8 mouse cellular contexts compared by ENCODE assay signal in the genomic region with DNA sequence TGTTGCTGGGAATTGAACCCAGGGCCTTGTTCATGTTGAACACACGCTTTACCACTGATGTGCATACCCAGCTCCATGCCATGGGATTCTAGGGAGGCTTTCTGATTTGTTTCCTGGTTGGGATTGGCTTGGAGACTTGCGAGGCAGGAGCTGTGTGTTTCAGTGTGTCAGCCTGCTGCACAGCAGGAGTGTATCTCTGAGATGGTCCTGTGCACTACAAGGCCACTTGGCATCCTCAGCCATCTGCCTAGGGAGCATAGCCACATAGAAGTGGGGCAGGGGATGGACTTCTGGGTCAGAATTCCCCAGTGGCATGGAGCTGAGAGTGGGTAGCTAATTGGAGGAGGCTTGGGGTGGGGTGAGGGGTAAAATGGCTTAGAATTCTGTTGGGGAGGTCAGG.
DNase-seq lines count a peak whose midpoint lies in the region; ATAC-seq and TF ChIP-seq lines count a peak whose summit lies in the region.

No protein-coding gene starts in this region.

- H3K9ac ChIP-seq in heart, embryonic 11.5 days (ENCODE audit: low read depth, low read length) = 0 out of 2 replicates have a peak overlapping the region, but pooled peaks have one; percentile 16
- peak overlapping the region; percentile 25; the same call in 1 of the 2 replicates for H3K9ac ChIP-seq in midbrain, embryonic 12.5 days (replicated peaks)
- H3K9ac ChIP-seq in midbrain, postnatal 0 days (replicated peaks; ENCODE audit: low read length, poor library complexity, severe bottlenecking) = no peak overlapping the region
- no peak overlapping the region for H3K9ac ChIP-seq in hindbrain, embryonic 14.5 days

- H3K27ac ChIP-seq in heart, embryonic 11.5 days (ENCODE audit: low read depth, low read length) = peak overlapping the region; percentile 90
- H3K27ac ChIP-seq in midbrain, embryonic 12.5 days (replicated peaks) = peak overlapping the region; percentile 72
- no peak overlapping the region for H3K27ac ChIP-seq in midbrain, postnatal 0 days (ENCODE audit: low read depth, low read length)
- peak overlapping the region; percentile 6; the same call in 1 of the 2 replicates for H3K27ac ChIP-seq in hindbrain, embryonic 14.5 days
- H3K27ac ChIP-seq in small intestine, adult 2 months (ENCODE audit: insufficient read depth, low read depth, low read length) = peak overlapping the region; percentile 30
- no peak overlapping the region for H3K27ac ChIP-seq in layer of hippocampus, adult 2 months

- no peaks in the 10 kb centered on the region for H3K9me3 ChIP-seq in heart, embryonic 11.5 days (replicated peaks; ENCODE audit: control insufficient read depth, low read length)
- no peaks in the 10 kb centered on the region for H3K9me3 ChIP-seq in midbrain, embryonic 12.5 days
- H3K9me3 ChIP-seq in midbrain, postnatal 0 days (ENCODE audit: low read length) = no peaks in the 10 kb centered on the region
- no peaks in the 10 kb centered on the region for H3K9me3 ChIP-seq in hindbrain, embryonic 14.5 days (ENCODE audit: control insufficient read depth, low read length)

- peak overlapping the region; percentile 20; the same call in 1 of the 2 replicates for H3K4me2 ChIP-seq in heart, embryonic 11.5 days
- H3K4me2 ChIP-seq in midbrain, embryonic 12.5 days (replicated peaks) = no peak overlapping the region
- H3K4me2 ChIP-seq in midbrain, postnatal 0 days (ENCODE audit: low read depth, low read length, poor library complexity, severe bottlenecking) = no peak overlapping the region
- H3K4me2 ChIP-seq in hindbrain, embryonic 14.5 days (replicated peaks) = no peak overlapping the region

- peaks cover 67% of the 10 kb centered on the region for H3K4me1 ChIP-seq in heart, embryonic 11.5 days (ENCODE audit: control insufficient read depth, insufficient read depth, low read length)
- H3K4me1 ChIP-seq in midbrain, embryonic 12.5 days = peaks cover 41% of the 10 kb centered on the region
- peaks cover 3% of the 10 kb centered on the region; the same call in 1 of the 2 replicates for H3K4me1 ChIP-seq in midbrain, postnatal 0 days (ENCODE audit: insufficient read depth, low read length)
- H3K4me1 ChIP-seq in hindbrain, embryonic 14.5 days (replicated peaks; ENCODE audit: control insufficient read depth, insufficient read depth, low read length) = peaks cover 25% of the 10 kb centered on the region; the same call in 1 of the 2 replicates
- H3K4me1 ChIP-seq in small intestine, adult 2 months (ENCODE audit: control insufficient read depth, insufficient read depth, insufficient read length, low read length) = peaks cover 8% of the 10 kb centered on the region; the same call in 1 of the 2 replicates

- 66% methylated on average over 2 of the region's 2 CpGs for WGBS in heart, embryonic 11.5 days (ENCODE audit: insufficient replicate concordance)
- 81% methylated on average over 2 of the region's 2 CpGs for WGBS in midbrain, embryonic 12.5 days
- WGBS in midbrain, postnatal 0 days = 78% methylated on average over 2 of the region's 2 CpGs
- WGBS in hindbrain, embryonic 14.5 days = 64% methylated on average over 2 of the region's 2 CpGs
- WGBS in small intestine, adult 2 months = 85% methylated on average over 2 of the region's 2 CpGs

- no peak overlapping the region for H3K4me3 ChIP-seq in heart, embryonic 11.5 days (ENCODE audit: low read depth, low read length)
- no peak overlapping the region for H3K4me3 ChIP-seq in midbrain, embryonic 12.5 days
- no peak overlapping the region for H3K4me3 ChIP-seq in midbrain, postnatal 0 days (ENCODE audit: low read depth, low read length)
- H3K4me3 ChIP-seq in hindbrain, embryonic 14.5 days (replicated peaks; ENCODE audit: low read length) = no peak overlapping the region
- no peak overlapping the region for H3K4me3 ChIP-seq in small intestine, adult 2 months (ENCODE audit: low read depth, low read length)
- H3K4me3 ChIP-seq in layer of hippocampus, adult 2 months = no peak overlapping the region

- no peak for ATAC-seq in heart, embryonic 11.5 days (replicated peaks; ENCODE audit: insufficient number of reproducible peaks, low FRiP score, low TSS enrichment)
- ATAC-seq in midbrain, embryonic 12.5 days (ENCODE audit: low FRiP score, low read depth) = no peak
- ATAC-seq in midbrain, postnatal 0 days (ENCODE audit: low FRiP score) = no peak
- ATAC-seq in hindbrain, embryonic 14.5 days (ENCODE audit: low FRiP score) = no peak

- H3K36me3 ChIP-seq in heart, embryonic 11.5 days (ENCODE audit: control insufficient read depth, insufficient read depth, low read length) = no peaks in the 10 kb centered on the region
- no peaks in the 10 kb centered on the region for H3K36me3 ChIP-seq in midbrain, embryonic 12.5 days
- no peaks in the 10 kb centered on the region for H3K36me3 ChIP-seq in midbrain, postnatal 0 days (ENCODE audit: insufficient read depth, low read length)
- H3K36me3 ChIP-seq in hindbrain, embryonic 14.5 days (replicated peaks; ENCODE audit: control insufficient read depth, insufficient read depth) = no peaks in the 10 kb centered on the region
- no peaks in the 10 kb centered on the region for H3K36me3 ChIP-seq in small intestine, adult 2 months (ENCODE audit: control insufficient read depth, insufficient read depth, low read length)

- no peak for TF ChIP-seq POLR2A in small intestine, adult 2 months (IDR thresholded peaks at IDR 0.05; ENCODE audit: low read depth, low read length)

- DNase-seq in heart, adult 8-10 months (ENCODE audit: low spot score) = no peak
- DNase-seq in midbrain, postnatal 0 days (ENCODE audit: low spot score) = no peak
- no peak for DNase-seq in hindbrain, embryonic 14.5 days (ENCODE audit: low spot score)
- no peak for DNase-seq in layer of hippocampus, adult 2 months (ENCODE audit: low spot score in 2 of 2)
- DNase-seq in embryo, embryonic 11 days = no peak

- H3K27me3 ChIP-seq in heart, embryonic 11.5 days (ENCODE audit: control insufficient read depth, insufficient read depth, low read length) = no peaks in the 10 kb centered on the region
- no peaks in the 10 kb centered on the region for H3K27me3 ChIP-seq in midbrain, embryonic 12.5 days
- H3K27me3 ChIP-seq in midbrain, postnatal 0 days (ENCODE audit: insufficient read depth, low read length) = no peaks in the 10 kb centered on the region
- no peaks in the 10 kb centered on the region for H3K27me3 ChIP-seq in hindbrain, embryonic 14.5 days (ENCODE audit: control insufficient read depth, insufficient read depth, low read length)
- no peaks in the 10 kb centered on the region for H3K27me3 ChIP-seq in small intestine, adult 2 months (ENCODE audit: control insufficient read depth, insufficient read depth, low read length)

- no peak for TF ChIP-seq CTCF in midbrain, postnatal 0 days (IDR thresholded peaks at IDR 0.05)
- TF ChIP-seq CTCF in small intestine, adult 2 months (IDR thresholded peaks at IDR 0.05; ENCODE audit: extremely low read depth, insufficient read length, insufficient replicate concordance, low read depth, low read length) = no peak
- TF ChIP-seq CTCF in layer of hippocampus, adult 2 months (conservative IDR thresholded peaks at IDR 0.05) = no peak

Comparison
In these comparisons a context has a peak if more than half of its experiments do, and no peak if none do; other contexts are left out.
1. H3K27ac ChIP-seq: peak in heart, embryonic 11.5 days (single experiment), midbrain, embryonic 12.5 days (single experiment), hindbrain, embryonic 14.5 days (single experiment) and small intestine, adult 2 months (single experiment); none in midbrain, postnatal 0 days (single experiment) and layer of hippocampus, adult 2 months (single experiment).
2. H3K9ac ChIP-seq: peak in heart, embryonic 11.5 days (single experiment) and midbrain, embryonic 12.5 days (single experiment); none in midbrain, postnatal 0 days (single experiment) and hindbrain, embryonic 14.5 days (single experiment).